Mouse (Mus musculus) left cerebral cortex, postnatal 25 days (tissue): ENCODE data around the gene Trpc2. TPM values are rescaled to one million over a fixed set of nuclear protein-coding genes. Genes with fewer than 3 reads are reported as not detected.
"Not testable (repeated sequence)": the region's sequence is repeated elsewhere in the genome, so short reads cannot be mapped to it uniquely, and the experiment has no call there.

ENCODE experiments used
- DNase-seq, 2 experiments: peaks; one replicate each; pipeline ENCODE4 v3.0.0; 2022; ENCODE audit warnings: low spot score in 2 of 2, mixed read lengths in 1 of 2
- intact Hi-C: fragments of 180-260 bp; cut with DNase I; formaldehyde crosslinking; loops from one replicate; pipeline ENCODE4 v1.15.1; 2025
- total RNA-seq, 2 experiments: library from RNA; stranded (reverse); gene quantifications; 2 replicates each; pipeline ENCODE4 v1.2.3; 2021

Gene Trpc2
- under 1 TPM; 0.21 to 0.69 TPM for total RNA-seq

DNA sequence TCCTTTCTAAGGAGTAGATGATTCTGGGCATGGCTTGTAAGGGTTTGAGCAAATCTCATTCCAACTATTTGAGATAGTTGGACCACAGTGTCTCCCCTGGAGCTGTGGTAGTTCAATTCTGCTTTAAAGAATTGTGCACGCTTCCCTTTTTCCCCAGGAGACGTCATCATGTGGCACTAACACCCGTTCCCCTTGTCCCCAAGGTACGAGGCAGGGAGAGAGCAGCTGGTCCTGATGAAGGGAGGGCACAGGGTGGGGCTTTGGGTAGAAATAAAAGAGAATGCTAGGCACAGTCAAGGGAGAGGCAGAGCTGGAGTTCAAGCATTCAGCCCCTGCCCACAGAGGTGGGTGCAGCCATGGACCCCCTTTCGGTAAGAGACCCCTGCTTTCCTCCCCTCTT is at the start of gene Trpc2:
TSS of gene Trpc2 (plus strand) at position 301 of the 400 bp plus-strand sequence.
- DNase-seq: no peak
- intact Hi-C loops: no loop called here

DNA sequence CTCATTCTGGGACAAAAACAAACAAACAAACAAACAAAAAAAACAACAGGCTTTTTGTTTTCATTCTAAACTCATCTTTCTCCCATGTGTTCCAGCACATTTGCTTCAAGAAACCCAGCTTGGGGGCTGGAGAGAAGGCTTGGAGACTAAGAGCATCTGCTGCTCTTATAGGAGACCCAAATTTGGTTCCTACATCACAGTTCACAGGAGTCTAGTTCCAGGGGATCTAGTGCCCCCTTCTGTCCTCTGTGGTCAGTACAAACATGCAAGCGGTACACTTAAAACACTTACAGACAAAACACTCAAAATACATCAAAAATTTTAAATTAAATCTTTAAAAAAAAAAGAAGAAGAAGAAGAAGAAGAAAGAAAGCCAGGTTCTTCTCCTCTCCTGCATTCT is 48.0 kb upstream of the Trpc2 start:
- intact Hi-C loops: no loop called here
- no peak for DNase-seq

DNA sequence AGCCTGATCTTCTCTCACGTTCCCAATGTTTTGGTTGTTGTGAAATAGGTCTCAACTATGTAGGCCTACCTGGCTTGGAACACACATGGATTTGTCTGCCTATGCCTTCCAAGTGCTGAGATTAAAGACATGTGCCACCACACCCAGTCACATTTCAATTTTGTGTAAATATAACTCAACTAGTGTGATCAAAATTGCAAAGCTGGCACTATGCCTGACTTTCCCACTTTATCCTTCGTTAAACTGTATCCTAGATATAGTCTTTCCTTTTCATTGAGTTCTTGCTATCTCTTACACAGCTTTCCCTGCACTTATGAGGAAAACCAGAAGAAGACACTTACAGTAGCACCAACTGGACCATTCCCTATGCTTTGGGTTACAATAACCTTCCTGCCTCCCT is 47.4 kb upstream of the Trpc2 start:
- intact Hi-C loops: no loop called here
- peak in 1 of 2 experiments; percentile 45 for DNase-seq

DNA sequence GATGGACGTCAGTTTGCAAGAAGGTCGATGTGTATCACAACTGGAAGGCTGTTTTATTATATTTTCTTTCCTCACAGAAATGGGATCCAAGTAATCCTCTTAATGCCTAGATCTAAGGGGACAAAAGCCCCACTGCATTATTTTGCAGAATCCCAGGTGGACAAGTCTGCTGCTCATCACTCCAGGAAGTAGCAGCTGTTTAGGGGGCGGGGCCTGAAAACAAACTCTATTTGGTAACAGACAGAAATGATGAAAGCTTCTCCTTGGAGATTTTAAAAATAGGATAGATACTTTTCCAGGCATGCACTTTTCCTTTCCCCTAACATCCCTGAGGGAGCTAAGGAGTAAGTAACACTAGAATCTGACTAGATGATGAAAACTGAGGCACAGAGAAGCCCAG is 45.6 kb upstream of the Trpc2 start:
- intact Hi-C loops: no loop called here
- peak in 1 of 2 experiments; percentile 68 for DNase-seq

DNA sequence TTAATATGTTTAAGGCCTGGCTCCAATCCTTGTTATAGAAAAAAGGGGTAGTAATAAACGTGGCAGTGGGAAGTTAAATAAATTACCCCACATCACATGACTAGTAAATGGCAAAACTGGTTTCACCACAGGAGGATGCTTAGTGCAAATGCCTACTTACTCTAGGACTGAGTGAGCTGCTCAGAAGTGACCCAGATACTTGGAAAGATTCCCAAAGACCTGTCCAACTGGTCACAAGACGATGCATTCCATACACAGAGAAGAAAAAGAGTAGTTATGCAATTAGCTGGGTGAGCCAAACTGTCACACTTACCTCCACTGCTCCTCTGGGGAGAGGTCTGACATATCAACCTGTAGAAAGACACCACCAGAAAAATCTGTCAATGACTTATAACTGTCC is 40.6 kb upstream of the Trpc2 start:
- no peak for DNase-seq
- intact Hi-C loops: no loop called here

DNA sequence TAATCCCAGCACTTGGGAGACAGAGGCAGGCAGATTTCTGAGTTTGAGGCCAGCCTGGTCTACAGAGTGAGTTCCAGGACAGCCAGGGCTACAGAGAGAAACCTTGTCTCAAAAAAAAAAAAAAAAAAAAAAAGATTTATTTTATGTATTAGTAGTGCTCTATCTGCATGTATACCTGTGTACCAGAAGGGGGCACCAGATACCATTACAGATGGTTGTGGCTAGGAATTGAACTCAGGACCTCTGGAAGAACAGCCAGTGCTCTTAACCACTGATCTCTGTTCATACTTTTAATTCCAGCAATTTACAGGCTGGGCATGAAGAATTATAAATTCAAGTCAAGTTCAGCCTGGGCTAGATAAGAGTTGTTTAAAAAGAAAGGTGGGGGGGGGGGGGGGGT is 34.4 kb upstream of the Trpc2 start:
- DNase-seq, intact Hi-C loops: not testable (repeated sequence)

DNA sequence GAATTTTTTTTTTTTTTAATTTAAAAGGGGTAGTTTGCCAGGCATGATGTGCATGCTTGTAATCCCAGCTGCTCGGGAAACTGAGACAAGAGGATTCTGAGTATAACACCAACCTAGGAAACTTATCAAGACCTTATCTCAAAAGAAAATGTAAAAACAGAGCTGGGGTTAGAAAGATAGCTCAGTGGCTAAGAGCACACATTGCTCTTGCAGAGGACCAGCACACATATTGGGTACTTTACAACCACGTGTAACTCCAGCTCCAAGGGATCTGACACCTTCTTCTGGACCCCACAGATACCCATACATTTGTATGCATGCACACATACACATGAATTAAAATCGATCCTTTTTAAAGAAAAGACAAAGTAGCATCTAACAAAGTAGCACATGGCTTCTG is 21.6 kb upstream of the Trpc2 start:
- DNase-seq: no peak
- intact Hi-C loops: no loop called here

DNA sequence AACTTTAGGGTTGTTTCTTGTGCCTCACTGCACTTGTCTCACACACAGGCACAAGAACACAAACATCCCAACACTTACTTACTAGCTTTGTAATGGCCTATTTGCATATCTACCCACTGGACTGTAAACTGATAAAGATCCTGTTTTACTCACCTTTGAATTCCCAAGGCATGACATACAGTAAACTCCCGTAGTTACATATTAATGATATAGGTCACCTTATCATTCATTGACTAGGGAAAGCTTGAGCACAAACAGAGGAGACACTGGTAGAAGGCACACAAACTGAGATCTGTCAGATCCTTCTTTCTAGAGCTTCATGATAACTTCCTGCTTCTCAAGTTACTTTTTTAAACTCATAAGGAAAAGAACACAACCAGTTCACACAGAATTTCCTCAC is 20.7 kb upstream of the Trpc2 start:
- no peak for DNase-seq
- intact Hi-C loops: no loop called here

DNA sequence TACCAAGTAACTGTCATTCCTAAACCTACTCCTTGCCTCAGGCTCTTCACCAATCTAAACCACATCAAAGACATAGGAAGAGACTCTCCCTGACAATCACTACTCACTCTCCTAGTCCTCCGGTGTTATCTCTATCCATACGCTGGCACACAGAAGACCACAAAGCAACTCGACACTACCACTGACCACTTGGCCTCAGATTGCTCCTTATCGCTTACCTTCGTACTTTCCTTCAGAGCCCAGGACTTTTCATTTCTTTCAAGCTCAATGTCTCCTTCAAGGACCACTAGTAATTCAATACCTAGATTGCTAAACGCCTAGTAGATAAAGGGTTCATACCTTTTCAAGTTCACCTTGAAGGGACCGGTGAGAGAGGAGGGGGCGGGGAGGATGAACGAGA is 19.0 kb upstream of the Trpc2 start:
- no peak for DNase-seq
- intact Hi-C loops: no loop called here

DNA sequence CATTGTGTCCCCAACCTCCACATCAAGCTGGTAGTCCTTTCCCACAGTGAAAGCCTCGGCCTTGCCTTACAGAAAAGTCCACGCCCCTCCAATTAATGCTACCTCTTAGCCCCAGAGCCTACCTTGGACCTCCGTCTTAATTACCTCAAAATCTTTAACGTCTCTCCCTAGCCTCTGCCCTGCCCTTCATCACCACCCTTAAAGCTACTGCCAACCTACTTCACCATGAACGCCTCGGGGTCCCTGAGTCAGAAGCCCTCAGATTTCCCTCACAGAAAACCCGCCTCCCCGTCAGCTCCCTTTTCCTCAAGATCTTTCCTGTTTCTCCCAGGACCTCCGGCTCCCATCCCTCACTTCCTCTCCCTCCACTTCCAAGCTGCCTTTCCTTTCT is 18.3 kb upstream of the Trpc2 start:
- intact Hi-C loops: loop anchor here (5.0 kb wide), 1 partner anchor 132 kb away; the partner anchor contains the start of genes Lrrc51 and Numa1
- no peak for DNase-seq

DNA sequence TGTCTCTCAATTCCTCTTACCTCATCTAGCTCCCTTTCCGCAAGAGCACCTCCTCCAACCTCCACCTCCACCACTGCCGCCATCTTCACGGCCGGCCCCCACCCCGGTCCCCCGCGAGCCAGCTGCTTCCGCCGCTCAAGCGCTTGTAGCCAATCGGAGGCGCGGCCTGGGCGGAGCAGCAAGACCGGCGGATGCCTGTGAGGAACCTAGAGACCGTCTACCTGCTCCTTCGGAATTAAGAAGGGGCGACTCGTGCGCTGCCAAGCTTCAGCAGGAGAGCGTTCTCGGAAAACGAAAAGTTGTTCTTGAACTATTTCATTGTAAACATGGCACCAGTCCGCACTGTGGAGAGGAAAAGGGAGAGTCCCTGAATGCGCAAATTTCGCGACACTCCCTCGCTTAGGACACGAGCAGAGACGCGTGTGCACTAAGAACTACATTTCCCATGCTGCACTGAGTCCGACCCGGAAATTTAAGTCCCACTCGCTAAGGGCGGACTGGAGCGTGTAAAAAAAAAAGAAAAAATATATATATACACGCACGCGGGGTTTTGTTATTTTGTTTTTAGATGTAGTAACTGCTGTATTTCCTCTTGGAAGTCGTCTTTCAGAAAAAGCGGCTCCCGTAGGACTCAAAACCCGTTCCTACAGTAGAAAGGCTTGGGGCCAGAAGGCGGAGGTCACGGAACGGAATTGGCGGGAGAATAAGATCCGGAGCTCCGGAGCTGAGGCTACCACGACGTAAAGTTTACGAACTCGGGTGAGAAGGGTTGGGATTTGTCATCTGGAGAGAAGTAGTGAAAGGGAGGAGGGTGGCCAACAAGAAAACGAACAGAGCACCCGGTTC is 17.6 kb upstream of the Trpc2 start, which contains the start of the genes Rnf121, Xndc1 and Xntrpc:
TSS of gene Rnf121 (minus strand) at position 424 of the 846 bp plus-strand sequence.
TSS of gene Xndc1 (plus strand) at position 466 of the 846 bp plus-strand sequence.
TSS of gene Xntrpc (plus strand) at position 668 of the 846 bp plus-strand sequence.
- peak; percentile 94 to 97 for DNase-seq
- intact Hi-C loops: loop anchor here (5.0 kb wide), 1 partner anchor 133 kb away; the partner anchor contains the start of genes Lrrc51 and Numa1

DNA sequence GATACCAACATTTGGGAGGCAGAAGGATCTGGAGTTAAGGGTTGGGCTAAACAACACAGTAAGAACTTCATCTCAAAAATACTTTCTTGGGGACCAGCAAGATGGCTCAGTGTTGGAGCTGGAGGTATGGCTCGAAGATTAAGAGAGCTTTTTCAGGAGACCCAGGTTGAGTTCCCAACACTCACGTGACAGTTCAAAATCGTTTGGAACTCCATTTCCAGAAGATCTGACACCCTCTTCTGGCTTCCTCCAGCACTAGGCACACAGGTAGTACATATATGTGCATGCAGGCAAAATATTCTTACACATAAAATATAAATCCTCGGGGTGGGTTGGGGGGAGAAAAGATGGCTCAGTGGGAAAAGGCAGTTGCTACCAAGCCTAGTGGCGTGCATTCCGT is 16.6 kb upstream of the Trpc2 start:
- intact Hi-C loops: loop anchor here (5.0 kb wide), 1 partner anchor 134 kb away; the partner anchor contains the start of genes Lrrc51 and Numa1
- DNase-seq: no peak

DNA sequence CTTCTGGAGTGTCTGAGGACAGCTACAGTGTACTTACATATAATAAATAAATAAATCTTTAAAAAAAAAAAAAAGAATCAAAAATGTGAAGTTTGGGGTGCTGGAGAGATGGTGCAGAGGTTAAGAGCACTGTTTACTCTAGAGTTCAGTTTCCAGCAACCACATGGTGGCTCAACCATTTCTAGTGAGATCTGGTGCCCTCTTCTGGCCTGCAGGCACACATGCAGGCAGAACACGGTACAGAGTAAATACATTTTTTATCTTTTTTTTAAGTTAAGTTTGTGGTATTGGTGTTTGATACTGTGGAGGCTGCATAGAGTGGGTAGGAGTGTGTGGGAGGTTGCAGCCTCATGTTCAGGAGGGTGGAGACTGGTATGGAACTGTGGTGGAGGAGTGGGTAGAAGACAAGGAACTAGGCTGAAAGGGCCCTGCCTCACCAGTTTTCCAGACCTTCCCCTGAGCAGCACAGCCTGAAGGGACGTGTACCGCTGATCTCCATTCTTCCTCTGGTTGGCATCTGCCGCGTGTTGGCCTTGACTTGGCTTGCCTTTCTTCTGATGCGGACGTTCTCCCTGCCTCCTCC is 6.1 kb upstream of the Trpc2 start:
- no peak for DNase-seq
- intact Hi-C loops: loop anchor here (1.0 to 5.0 kb wide), 3 partner anchors 78 to 425 kb away; no protein-coding TSS in a partner anchor

DNA sequence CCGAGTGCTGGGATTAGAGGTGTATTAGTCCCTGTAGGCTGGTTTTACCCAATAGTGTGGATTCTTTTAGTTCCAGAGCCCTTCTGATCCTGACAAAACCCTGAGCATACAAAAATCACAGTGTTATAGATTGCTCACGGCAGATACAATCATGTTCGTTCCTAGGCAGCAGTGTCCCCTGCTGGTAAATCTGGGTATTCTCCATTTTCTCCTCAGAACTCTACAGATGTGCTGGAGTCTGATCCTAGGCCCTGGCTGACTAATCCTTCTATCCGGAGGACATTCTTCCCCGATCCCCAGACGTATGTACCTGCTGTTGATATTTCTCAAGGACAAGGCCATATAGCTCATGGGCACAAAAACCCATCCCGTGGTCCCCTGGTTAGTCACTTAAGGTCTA is 4.4 kb upstream of the Trpc2 start:
- intact Hi-C loops: loop anchor here (5.0 kb wide), 2 partner anchors 161 to 426 kb away; no protein-coding TSS in a partner anchor
- DNase-seq: peak; percentile 32 to 50

DNA sequence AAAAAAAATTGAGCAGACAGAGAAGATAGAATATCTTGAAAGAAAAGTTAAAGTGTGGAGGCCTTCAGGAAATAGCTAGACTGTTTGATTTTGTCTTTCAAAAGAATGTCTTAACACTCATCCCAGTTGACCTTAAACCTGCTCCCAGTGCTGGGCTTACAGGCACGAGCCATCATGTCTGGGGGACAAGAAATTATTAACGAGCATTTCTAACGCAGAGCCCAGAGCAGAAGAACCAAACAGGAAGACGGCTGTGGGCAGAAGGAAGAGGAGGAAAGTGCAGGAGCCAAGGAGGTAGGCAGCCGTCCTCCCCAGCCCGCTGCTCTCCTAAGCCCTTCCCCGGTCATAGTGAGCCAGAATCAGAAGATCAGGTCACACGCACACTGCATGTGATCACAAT is 2.6 kb upstream of the Trpc2 start:
- no peak for DNase-seq
- intact Hi-C loops: no loop called here

DNA sequence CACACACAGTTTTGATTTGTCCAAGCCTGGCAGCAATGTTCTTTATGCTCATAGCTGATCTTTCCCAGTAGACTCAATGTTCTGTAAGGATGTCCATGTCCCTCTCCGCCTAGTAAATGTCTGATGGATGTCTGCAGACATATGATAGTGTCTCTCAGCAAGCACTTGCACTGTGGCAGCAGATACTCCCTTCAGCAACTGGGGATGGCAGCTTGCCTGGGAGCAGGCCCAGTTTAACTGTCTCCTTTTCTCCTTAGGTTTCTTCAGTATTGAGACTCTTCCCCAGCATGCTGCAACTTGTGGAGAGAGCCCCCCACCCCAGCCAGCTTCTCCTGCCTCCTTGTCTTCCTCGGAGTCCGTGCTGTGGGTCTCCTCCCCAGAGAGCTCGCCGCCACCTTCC is 1.1 kb upstream of the Trpc2 start:
- intact Hi-C loops: no loop called here
- no peak for DNase-seq

DNA sequence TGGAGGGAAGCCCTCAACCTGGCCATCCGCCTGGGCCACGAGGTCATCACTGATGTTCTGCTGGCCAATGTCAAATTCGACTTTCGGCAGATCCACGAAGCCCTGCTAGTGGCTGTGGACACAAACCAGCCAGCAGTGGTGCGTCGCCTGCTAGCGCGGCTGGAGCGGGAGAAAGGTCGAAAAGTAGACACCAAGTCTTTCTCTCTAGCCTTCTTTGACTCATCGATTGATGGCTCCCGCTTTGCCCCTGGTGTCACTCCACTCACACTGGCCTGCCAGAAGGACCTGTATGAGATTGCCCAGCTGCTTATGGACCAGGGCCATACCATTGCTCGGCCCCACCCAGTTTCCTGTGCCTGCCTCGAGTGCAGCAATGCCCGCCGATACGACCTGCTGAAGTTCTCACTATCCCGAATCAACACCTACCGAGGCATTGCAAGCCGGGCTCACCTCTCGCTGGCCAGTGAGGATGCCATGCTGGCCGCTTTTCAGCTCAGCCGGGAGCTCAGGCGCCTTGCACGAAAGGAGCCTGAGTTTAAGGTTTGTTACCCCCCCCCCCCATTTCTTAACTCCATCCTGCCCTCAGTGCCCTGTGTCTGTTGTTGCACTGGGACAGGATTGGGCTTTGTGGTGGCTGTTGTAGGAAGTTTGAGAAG is 1.3 kb downstream of the Trpc2 start:
- DNase-seq: no peak
- intact Hi-C loops: no loop called here

DNA sequence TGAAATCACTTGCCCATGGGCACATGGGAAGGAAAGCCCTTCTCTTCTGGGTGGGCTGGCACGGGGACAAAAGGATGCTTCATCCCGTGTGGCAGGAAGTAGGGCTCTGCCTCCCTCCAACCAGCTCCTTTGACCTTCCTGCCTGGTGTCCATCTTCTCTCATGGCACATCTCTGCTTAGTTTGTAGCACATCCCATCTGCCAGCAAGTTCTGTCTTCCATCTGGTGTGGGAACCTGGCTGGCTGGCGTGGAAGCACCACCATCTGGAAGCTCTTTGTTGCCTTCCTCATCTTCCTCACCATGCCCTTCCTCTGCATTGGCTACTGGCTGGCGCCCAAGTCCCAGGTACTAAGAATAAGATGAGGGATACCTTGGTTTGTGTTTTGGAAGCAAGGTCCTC is 4.4 kb downstream of the Trpc2 start:
- intact Hi-C loops: no loop called here
- DNase-seq: peak in 1 of 2 experiments; percentile 43

DNA sequence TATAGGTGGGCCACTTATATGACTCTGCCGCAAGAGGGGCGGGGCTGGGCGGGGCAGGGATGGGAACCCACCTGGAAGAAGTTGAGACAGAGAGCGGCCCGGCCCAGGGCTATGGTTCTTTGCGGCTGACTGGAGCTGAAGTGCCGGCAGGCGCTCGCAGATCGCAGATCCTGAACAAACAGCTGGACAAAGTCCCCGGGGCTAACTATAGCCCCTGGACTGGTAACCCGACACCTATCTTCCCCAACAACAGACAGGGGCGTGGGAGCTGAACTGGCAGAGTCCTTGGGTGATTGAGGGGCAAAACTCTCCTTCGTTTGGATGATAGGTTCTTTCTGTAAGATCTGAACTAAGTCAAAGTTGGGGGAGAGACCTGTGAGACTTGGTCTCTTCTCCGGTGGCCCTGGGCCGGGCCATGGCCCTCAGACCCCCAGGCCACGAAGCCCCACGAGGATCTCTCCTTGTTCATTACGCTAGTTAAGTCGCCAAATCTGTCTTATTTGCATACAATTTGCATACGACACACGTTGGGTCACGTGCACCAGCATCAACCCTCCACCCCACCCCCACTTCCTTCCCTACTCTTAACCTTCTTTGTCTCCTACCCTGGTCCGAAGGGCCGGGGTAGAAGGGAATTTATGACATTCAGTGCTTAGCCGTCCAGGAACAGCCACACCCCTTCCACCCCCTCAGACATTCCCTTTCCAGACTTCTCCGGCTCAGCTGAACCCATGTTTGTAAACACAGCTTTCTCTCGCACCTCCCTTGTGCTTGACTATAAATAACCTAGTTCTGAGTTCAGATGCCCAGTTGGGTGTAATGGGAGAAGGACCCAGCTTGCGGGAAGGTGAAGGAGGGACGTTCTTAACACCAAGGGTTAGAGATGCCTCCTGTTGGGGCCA is 17.1 kb downstream of the Trpc2 start:
- DNase-seq: no peak
- intact Hi-C loops: no loop called here
